Mouse (Mus musculus) ES-E14 (cell line): ENCODE measurements at regions not wholly inside any gene's neighbourhood (a gene's known extent, or its start where the extent isn't known, plus 50 kb on each side); places are given as distances from the start of the nearest gene placed in this dataset.

Experiments
- CHD2 ChIP-seq: IDR thresholded peaks from 2 replicates; pipeline ENCODE4 v1.6.1; 2014; ENCODE audit warnings: mild to moderate bottlenecking, low read depth, low read length, inconsistent platforms
- ZC3H11A ChIP-seq: IDR thresholded peaks from 2 replicates; pipeline ENCODE4 v1.6.1; 2012; ENCODE audit warnings: low read depth, mild to moderate bottlenecking, inconsistent platforms, low read length, borderline replicate concordance
- ZNF384 ChIP-seq: IDR thresholded peaks from 2 replicates; pipeline ENCODE4 v1.6.1; 2012; ENCODE audit warnings: low read depth, low read length, inconsistent platforms

- TF ChIP-seq ZC3H11A: no peak
- no peak for TF ChIP-seq ZNF384
- no peak for TF ChIP-seq CHD2
Observed at GRCm38 (mm10) chr17:84850464-84850863, 59.9 kb upstream of the Lrpprc start.
